Mouse (Mus musculus) E14TG2a.4 (cell line): Measurements from ENCODE around the gene Hist1h4h.

ENCODE experiments used
- CTCF ChIP-seq: conservative IDR thresholded peaks from 2 replicates; pipeline ENCODE4 v1.5.1; 2014; ENCODE audit warnings: low read length
- NANOG ChIP-seq: IDR thresholded peaks from 2 replicates; pipeline ENCODE4 v1.6.1; 2014; ENCODE audit warnings: borderline replicate concordance, low read length, mixed read lengths
- POU5F1 ChIP-seq: IDR thresholded peaks from 2 replicates; pipeline ENCODE4 v1.6.1; 2014; ENCODE audit warnings: low read length, borderline replicate concordance

DNA sequence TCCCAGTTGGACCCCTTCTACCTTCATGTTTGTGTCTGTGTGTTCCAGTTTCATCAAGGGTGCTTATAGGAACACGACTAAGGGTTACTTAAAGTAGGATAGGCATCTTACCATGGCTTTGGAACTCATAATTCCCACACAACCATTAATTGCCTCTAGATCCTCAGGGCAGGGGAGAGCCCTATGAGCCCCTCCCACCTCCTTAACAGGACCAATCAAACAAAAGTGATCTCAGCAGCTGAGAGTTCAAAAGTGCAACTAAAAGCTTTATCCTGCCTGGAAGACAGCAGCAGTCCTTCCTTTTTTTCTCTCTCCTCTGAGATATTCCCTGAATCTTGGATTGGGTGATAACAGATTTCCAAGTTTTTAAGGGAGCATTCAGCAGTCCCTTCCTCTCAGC lies 20.7 kb upstream of the Hist1h4h start:
- no peak for TF ChIP-seq CTCF
- no peak for TF ChIP-seq NANOG
- no peak for TF ChIP-seq POU5F1
